Mouse (Mus musculus) heart, embryonic 13.5 days (tissue): ENCODE measurements at regions not wholly inside any gene's neighbourhood (a gene's known extent, or its start where the extent isn't known, plus 50 kb on each side); places are given as distances from the start of the nearest gene placed in this dataset.

Experiments
- ATAC-seq: fragments of 200-750 bp; cut with Nextera tagmentation; 2 replicates; pipeline ENCODE4 v1.8.0; 2017; ENCODE audit warnings: moderate TSS enrichment; ENCODE audit not compliant: insufficient number of reproducible peaks, low FRiP score, low TSS enrichment; ENCODE audit errors: extremely low read depth
- H3K27ac ChIP-seq: fragments of 300-500 bp; sonication (generic); replicated peaks from 2 replicates; pipeline ENCODE4 v1.5.1; 2015; ENCODE audit warnings: moderate library complexity, mild to moderate bottlenecking, inconsistent platforms
- H3K27me3 ChIP-seq: fragments of 300-500 bp; sonication (generic); replicated peaks from 2 replicates; pipeline ENCODE4 v1.6.1; 2015; ENCODE audit warnings: mild to moderate bottlenecking, inconsistent platforms
- H3K36me3 ChIP-seq: fragments of 300-500 bp; sonication (generic); 2 replicates; pipeline ENCODE4 v1.6.1; 2015; ENCODE audit warnings: mild to moderate bottlenecking, inconsistent platforms
- H3K4me1 ChIP-seq: fragments of 300-500 bp; sonication (generic); 2 replicates; pipeline ENCODE4 v1.6.1; 2015; ENCODE audit warnings: inconsistent platforms
- H3K4me2 ChIP-seq: fragments of 300-500 bp; sonication (generic); 2 replicates; pipeline ENCODE4 v1.6.1; 2015; ENCODE audit warnings: inconsistent platforms, mild to moderate bottlenecking, moderate library complexity
- H3K4me3 ChIP-seq: fragments of 300-500 bp; sonication (generic); 2 replicates; pipeline ENCODE4 v1.5.1; 2015; ENCODE audit warnings: moderate library complexity, mild to moderate bottlenecking, inconsistent platforms
- H3K9ac ChIP-seq: fragments of 300-500 bp; sonication (generic); 2 replicates; pipeline ENCODE4 v1.6.1; 2015; ENCODE audit warnings: inconsistent platforms, mild to moderate bottlenecking, moderate library complexity
- H3K9me3 ChIP-seq: fragments of 300-500 bp; sonication (generic); 2 replicates; pipeline ENCODE4 v1.6.1; 2016; ENCODE audit warnings: inconsistent platforms
- WGBS: fragments of 180-500 bp; shearing (Covaris S2); methylation state at CpG from one replicate; pipeline ENCODE4 v1.1.7; 2015; ENCODE audit warnings: mixed read lengths; 5-methylcytosine and 5-hydroxymethylcytosine counted together

DNA sequence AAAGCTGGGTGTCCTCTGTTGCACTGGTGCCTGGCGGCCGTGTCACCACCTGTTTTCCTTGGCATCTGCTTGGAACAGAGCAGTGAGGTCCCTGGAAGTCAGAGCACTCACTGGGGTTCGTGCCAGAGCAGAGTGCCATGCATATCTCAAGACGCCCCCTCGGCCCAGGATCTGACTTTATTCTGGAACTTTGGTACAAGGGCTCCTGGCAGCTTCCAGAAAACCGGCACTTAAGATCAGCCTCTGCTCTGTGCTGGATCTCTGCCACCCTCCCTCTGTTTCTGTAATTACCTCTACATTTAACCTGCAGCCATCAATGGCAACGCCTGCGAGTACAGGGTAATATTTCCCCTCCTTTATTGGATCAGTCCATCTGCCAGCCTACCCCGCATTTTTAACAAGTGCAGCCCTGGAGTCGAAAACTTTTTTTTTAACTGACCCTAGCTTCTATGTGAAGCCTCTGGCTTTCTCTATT, 416.9 kb downstream of the Nr2f2 start:
- 53% methylated on average over 10 of the region's 10 CpGs for WGBS
- ATAC-seq: no peak
- H3K4me2 ChIP-seq: no peak overlapping the region

DNA sequence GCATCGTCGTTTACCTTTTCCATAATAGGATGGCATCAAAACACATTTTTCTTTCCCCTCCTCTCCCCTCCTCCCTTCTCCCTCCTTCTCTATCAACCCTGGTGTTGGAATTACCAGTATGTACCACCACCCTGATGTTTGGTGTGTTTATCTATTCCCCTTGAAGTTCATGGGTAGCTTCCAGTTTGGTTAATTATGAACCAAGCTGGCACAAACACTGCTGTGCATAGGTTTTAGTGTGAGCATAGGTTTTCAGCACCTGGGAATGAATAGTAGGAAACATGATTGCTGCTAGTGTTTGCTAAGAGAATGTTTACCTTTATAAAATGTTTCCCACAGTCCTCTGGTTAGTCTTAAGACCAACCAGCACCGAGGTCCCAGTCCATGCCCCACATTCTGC, 420.1 kb downstream of the Nr2f2 start:
- ATAC-seq: no peak
- Histone ChIP-seq H3K27ac (no peak overlapping the region), H3K4me1 (no peaks in the 10 kb centered on the region), H3K9ac (no peak overlapping the region), H3K36me3 (no peaks in the 10 kb centered on the region), H3K4me2 (no peak overlapping the region), H3K4me3 (no peak overlapping the region), H3K27me3 (no peaks in the 10 kb centered on the region), H3K9me3 (no peaks in the 10 kb centered on the region)
- 57% methylated on average over 3 of the region's 3 CpGs for WGBS

More for the DNA sequence above, 416.9 kb downstream of the Nr2f2 start:
- no peak overlapping the region for H3K9ac ChIP-seq
- no peaks in the 10 kb centered on the region for H3K36me3 ChIP-seq
- H3K9me3 ChIP-seq: no peaks in the 10 kb centered on the region
- H3K27ac ChIP-seq: no peak overlapping the region
- no peaks in the 10 kb centered on the region for H3K4me1 ChIP-seq
- H3K4me3 ChIP-seq: no peak overlapping the region
- no peaks in the 10 kb centered on the region for H3K27me3 ChIP-seq

DNA sequence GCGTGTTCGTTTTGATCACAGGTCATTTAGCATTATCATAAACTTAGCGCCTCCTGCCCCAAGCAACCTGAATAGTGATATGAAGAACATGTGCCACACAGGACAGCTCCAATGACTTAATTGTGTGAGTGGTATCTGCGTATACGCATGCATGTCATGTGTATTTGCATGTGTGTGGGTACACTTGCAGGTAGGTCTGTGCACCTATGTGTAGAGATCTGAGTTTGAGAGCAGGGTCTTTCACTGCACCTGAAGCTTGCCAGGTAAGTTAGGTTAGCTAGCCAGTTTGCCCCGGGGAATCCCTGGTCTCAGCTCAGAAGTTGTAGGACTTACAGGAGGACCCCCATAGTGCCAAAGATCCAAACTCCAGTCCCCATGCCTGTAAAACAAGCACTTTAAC, 424.7 kb downstream of the Nr2f2 start:
- ATAC-seq: no peak
- no peak overlapping the region for H3K4me3 ChIP-seq
- no peaks in the 10 kb centered on the region for H3K36me3 ChIP-seq
- no peaks in the 10 kb centered on the region for H3K9me3 ChIP-seq
- H3K9ac ChIP-seq: no peak overlapping the region
- H3K27me3 ChIP-seq: no peaks in the 10 kb centered on the region
- H3K4me1 ChIP-seq: no peaks in the 10 kb centered on the region
- no peak overlapping the region for H3K4me2 ChIP-seq
- H3K27ac ChIP-seq: no peak overlapping the region
- 86% methylated on average over 6 of the region's 6 CpGs for WGBS

DNA sequence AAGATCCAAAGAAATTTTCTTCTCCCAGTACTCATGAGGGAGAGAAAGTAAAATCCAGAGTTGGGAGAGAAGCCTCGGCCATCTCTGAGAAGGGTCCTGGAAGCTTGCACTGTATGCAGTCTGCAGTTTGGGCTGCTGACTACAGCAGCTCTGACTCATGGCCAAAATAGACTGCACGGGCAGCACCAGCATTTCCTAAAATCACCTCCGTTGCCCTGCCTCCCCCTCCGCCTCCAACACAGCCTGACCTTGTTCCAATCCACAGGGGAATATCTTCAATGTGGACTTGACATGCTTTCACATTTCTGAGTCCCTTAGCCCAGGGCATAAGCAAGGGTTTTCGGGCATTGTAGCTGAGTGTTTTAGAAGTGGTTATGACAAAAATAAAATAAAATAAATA, 441.3 kb downstream of the Nr2f2 start:
- Histone ChIP-seq H3K9ac (no peak overlapping the region), H3K27ac (no peak overlapping the region), H3K4me2 (no peak overlapping the region), H3K27me3 (no peaks in the 10 kb centered on the region), H3K4me1 (no peaks in the 10 kb centered on the region), H3K36me3 (no peaks in the 10 kb centered on the region), H3K4me3 (no peak overlapping the region), H3K9me3 (peaks cover 3% of the 10 kb centered on the region)
- WGBS: 79% methylated on average over 5 of the region's 5 CpGs
- ATAC-seq: no peak

DNA sequence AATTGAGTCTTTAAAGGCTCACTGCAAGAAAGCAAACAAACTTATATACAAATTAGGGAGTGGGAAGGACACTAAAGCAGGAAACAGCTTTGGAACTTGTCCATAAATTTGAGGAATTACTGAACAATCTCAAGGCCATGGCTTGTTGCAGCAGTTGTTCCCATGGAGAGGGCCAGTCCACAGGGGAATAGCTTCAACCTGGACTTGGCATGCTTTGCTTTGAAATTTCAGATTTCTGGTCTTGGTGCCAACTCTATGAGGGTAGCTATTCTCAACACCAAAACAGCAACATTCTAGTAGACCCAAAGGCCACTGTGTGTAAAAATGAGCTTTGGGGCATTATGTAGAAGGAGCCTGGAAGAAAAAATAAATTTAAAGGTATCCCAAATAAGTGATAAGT, 442.0 kb downstream of the Nr2f2 start:
- Histone ChIP-seq H3K36me3 (no peaks in the 10 kb centered on the region), H3K4me2 (no peak overlapping the region), H3K4me3 (no peak overlapping the region), H3K9me3 (peaks cover 3% of the 10 kb centered on the region), H3K27me3 (no peaks in the 10 kb centered on the region), H3K9ac (no peak overlapping the region), H3K27ac (no peak overlapping the region), H3K4me1 (no peaks in the 10 kb centered on the region)
- no peak for ATAC-seq

DNA sequence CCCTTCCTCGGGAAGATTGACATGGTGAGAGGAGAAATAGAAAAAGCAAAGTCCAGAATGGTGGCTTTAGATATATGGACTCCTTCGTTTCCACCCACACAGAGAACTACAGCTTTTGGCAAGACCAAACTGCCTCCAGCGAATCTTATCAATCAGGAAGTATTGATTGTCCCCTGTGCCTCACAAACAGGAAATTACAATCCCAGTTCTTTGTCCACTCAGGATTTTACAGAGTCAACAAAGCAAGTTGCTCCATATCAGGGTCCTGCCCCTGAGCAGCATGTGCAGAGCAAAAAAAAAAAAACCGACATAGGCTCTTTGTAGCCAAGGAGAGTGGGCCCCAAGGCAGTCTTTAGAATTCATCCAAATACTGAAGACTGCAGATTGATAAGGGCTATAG, 454.8 kb downstream of the Nr2f2 start:
- Histone ChIP-seq H3K9ac (no peak overlapping the region), H3K4me1 (no peaks in the 10 kb centered on the region), H3K9me3 (no peaks in the 10 kb centered on the region), H3K4me3 (no peak overlapping the region), H3K36me3 (no peaks in the 10 kb centered on the region), H3K4me2 (no peak overlapping the region), H3K27me3 (no peaks in the 10 kb centered on the region), H3K27ac (no peak overlapping the region)
- no peak for ATAC-seq
- WGBS: 59% methylated on average over 4 of the region's 4 CpGs

DNA sequence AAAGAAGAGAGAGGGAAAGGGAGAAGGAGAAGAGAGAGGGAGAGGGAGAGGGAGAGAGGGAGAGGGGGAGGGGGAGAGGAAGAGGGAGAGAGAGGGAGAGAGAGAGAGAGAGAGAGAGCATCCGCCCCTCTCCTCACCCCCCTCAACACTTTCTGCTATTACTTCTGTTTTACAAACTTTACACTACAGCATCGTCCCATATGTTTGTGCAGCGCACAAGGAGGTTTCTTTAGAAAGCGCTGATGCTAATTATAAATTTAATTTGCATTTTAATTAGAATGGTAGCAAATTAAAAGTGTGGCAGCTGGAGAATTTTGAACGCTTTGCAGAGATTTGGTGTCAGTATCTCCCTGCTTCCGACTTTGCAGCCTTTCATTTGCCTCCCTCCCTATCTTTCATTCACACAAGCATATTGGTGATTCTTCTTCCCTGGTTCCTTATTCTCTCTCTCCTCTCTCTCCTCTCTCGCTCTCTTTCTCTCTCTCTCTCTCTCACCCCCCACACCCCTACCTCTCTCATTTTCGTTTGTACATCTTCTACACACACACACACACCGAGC, 476.0 kb downstream of the Nr2f2 start:
- Histone ChIP-seq H3K4me3 (no peak overlapping the region), H3K4me2 (no peak overlapping the region), H3K27ac (no peak overlapping the region), H3K9ac (no peak overlapping the region), H3K27me3 (no peaks in the 10 kb centered on the region), H3K36me3 (no peaks in the 10 kb centered on the region), H3K9me3 (no peaks in the 10 kb centered on the region), H3K4me1 (peaks cover 13% of the 10 kb centered on the region; the same call in 1 of the 2 replicates)
- ATAC-seq: no peak
- WGBS: 61% methylated on average over 9 of the region's 9 CpGs

DNA sequence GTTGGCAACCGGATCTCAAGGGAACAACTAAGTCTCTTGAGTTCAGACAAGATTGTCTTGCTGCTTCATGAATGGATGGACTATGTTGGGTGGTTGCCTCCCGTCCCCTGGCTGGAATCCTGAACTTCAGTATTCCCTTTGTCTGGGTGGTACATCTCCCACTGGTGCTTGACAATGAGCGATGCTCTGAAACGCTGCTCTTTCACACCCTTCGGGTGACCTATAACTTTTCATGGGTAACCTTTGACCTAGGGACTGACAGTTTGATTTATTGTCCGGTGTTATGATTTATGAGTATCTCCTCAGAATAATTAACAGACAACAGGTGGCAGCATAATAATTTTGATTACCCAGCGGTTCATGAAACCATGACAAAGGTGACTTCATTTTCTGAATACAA, 478.3 kb downstream of the Nr2f2 start:
- WGBS: 81% methylated on average over 7 of the region's 7 CpGs
- H3K9me3 ChIP-seq: no peaks in the 10 kb centered on the region
- peaks cover 13% of the 10 kb centered on the region; the same call in 1 of the 2 replicates for H3K4me1 ChIP-seq
- H3K36me3 ChIP-seq: no peaks in the 10 kb centered on the region
- H3K27ac ChIP-seq: no peak overlapping the region
- H3K4me3 ChIP-seq: no peak overlapping the region
- ATAC-seq: no peak
- no peak overlapping the region for H3K4me2 ChIP-seq
- no peaks in the 10 kb centered on the region for H3K27me3 ChIP-seq
- no peak overlapping the region for H3K9ac ChIP-seq

DNA sequence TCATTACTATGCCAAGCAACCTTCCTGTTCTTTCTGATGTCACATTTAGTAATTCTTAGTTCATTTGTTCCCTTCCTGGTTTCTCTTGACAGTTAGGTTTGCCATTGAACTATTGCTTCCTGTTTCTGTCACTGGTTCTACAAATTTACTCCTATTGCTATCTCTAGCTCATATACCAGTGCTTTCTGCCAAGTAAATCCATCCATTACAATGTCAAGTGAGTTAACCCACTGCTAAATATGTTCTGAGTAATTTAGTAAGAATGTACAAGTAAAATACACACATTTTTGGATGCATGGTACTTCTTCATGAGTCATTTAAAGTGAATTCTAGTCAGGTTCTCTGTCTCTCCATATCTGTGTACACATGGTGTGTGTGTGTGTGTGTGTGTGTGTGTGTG, 489.5 kb downstream of the Nr2f2 start:
- Histone ChIP-seq H3K4me3 (no peak overlapping the region), H3K4me1 (no peaks in the 10 kb centered on the region), H3K36me3 (no peaks in the 10 kb centered on the region), H3K27ac (no peak overlapping the region), H3K9me3 (0 out of 2 replicates have a peak, but pooled peaks cover 7% of the 10 kb centered on the region), H3K27me3 (no peaks in the 10 kb centered on the region), H3K9ac (no peak overlapping the region), H3K4me2 (no peak overlapping the region)
- no peak for ATAC-seq

DNA sequence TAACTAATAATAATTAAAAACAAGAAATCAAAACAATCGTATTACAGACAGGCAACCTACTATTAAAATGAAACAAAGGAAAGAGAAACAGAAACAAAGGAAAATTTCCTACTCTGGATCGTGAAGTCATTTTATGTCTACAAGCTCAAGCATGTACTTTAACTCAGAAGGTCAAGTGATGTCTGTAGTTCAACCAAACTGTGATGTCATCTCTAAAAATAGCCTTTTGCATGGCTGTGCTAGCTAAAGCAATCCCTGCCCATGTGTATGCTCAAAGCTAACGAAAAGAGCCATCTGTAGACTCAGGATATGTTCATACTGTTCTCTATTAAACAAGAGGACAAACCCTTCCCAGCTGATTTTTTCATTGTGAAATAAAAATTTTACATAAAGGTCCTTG, 500.7 kb downstream of the Nr2f2 start:
- Histone ChIP-seq H3K4me2 (no peak overlapping the region), H3K4me1 (peaks cover 4% of the 10 kb centered on the region; the same call in 1 of the 2 replicates), H3K27ac (no peak overlapping the region), H3K4me3 (no peak overlapping the region), H3K27me3 (no peaks in the 10 kb centered on the region), H3K36me3 (no peaks in the 10 kb centered on the region), H3K9ac (no peak overlapping the region), H3K9me3 (no peaks in the 10 kb centered on the region)
- WGBS: 56% methylated on average over 3 of the region's 3 CpGs
- no peak for ATAC-seq

DNA sequence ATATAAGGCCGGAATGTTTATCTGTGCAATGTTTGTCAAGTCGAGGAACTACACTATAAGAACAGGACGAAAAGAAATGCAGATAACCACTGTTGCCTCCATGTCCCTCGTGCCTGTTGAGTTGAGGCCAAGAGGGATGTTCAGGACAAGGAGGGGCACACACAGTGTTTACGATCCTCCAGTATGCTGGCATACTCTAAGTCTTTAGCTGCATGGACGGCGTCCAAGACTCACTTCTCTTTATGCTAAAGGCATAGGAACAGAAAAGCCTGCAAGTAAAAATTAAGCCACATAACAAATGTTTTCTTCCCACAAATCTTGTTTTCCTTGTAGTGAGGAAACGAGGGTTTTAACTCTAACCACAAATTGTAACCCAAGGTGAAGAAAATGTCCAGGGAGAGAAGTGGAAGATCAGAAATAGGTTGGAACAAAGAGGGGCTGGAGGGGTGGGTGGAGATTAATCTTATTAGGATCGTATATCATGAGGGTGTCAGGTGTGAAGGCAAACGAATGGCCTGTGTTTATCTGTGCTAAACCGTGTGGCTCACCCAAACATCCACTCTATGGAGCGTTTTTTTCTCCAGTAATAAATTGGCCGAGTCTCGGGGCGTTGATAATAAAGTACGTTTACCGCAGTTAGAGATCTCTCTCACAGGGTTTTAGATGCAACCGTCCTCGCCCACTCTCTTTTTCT, 521.8 kb downstream of the Nr2f2 start:
- ATAC-seq: no peak
- H3K4me1 ChIP-seq: no peaks in the 10 kb centered on the region
- WGBS: 61% methylated on average over 19 of the region's 19 CpGs
- no peaks in the 10 kb centered on the region for H3K27me3 ChIP-seq
- H3K9me3 ChIP-seq: no peaks in the 10 kb centered on the region
- H3K9ac ChIP-seq: no peak overlapping the region
- H3K4me2 ChIP-seq: no peak overlapping the region
- H3K4me3 ChIP-seq: no peak overlapping the region
- no peak overlapping the region for H3K27ac ChIP-seq
- H3K36me3 ChIP-seq: no peaks in the 10 kb centered on the region

DNA sequence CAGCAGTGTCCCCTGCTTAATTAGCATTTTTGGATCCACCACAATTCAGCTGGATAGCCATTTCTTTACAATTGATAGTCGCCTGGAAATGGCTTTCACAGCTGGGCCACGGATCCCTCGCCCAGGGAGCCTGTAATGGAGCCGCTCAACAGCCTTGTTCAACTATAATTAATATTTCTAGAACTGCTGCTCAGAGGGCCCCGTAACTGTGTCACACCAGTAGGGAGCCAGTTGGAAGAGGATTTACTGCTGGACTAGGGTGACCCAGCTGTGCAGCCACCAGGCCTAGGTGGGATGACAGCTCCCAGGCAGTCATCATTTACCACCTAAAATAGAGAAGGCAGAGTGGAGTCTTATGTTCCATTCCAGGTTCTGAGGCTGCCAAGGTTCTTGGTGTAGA, 529.2 kb downstream of the Nr2f2 start:
- no peak overlapping the region for H3K4me2 ChIP-seq
- H3K4me3 ChIP-seq: no peak overlapping the region
- H3K27ac ChIP-seq: no peak overlapping the region
- H3K27me3 ChIP-seq: no peaks in the 10 kb centered on the region
- no peaks in the 10 kb centered on the region for H3K9me3 ChIP-seq
- no peaks in the 10 kb centered on the region for H3K36me3 ChIP-seq
- no peak for ATAC-seq
- WGBS: 77% methylated on average over 5 of the region's 5 CpGs
- no peaks in the 10 kb centered on the region for H3K4me1 ChIP-seq
- no peak overlapping the region for H3K9ac ChIP-seq
